Mouse (Mus musculus): Measurements from ENCODE around the gene Samd3. TPM values are rescaled to one million over a fixed set of nuclear protein-coding genes. Genes with fewer than 3 reads are reported as not detected.
A peak's percentile ranks its signal among the peaks of the same experiment; 100 is the strongest.

Samd3 gene
- polyA plus RNA-seq (2014; fragmentation: Nextera tagmentation; extraction: Ambion mirVana) = 0.12 TPM in 1 of 2 replicates, not detected in the other

DNA sequence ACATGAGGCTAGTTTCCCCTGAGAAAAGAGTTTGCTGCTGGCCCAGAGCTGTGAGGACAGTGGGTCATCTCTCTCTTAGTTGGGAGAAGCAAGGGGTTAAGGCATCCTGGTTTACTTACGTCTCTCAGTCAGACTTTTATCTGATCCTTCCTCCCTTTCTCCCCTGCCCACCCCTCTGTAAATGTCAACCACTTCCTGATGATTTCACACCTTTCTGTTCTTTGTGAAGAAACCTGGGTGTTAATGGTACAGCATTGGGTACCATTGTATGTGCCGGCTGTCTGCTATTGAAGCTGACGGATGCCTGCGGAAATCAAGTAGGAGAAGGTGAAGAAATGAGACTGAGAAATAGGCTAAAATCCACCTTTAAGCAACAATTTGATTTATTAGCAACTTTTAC is at the start of gene Samd3:
Samd3 (plus strand) TSS at position 220 of the 400 bp plus-strand sequence.
- H3K27ac ChIP-seq (replicated peaks; ENCODE audit: low read depth, low read length) = no peak within 1 kb of the TSS
- ATAC-seq (ENCODE audit: low read depth) = no peak
- WGBS = 75% methylated on average over 4 of the region's 4 CpGs
- no peaks in the 10 kb centered on the region for H3K36me3 ChIP-seq (ENCODE audit: control insufficient read depth, insufficient read depth, low read length)
- H3K4me2 ChIP-seq (ENCODE audit: low read depth, low read length) = no peak within 1 kb of the TSS
- no peaks in the 10 kb centered on the region for H3K4me1 ChIP-seq (ENCODE audit: control insufficient read depth, insufficient read depth, low read length)
- no peak within 1 kb of the TSS for H3K9ac ChIP-seq (ENCODE audit: low read depth, low read length)
- no peak for DNase-seq (ENCODE audit: low spot score)
- no peaks in the 10 kb centered on the region for H3K9me3 ChIP-seq (ENCODE audit: control insufficient read depth, low read length)
- H3K27me3 ChIP-seq (replicated peaks; ENCODE audit: control insufficient read depth, insufficient read depth, low read length) = no peaks in the 10 kb centered on the region
- H3K4me3 ChIP-seq (ENCODE audit: low read depth, low read length) = no peak within 1 kb of the TSS

DNA sequence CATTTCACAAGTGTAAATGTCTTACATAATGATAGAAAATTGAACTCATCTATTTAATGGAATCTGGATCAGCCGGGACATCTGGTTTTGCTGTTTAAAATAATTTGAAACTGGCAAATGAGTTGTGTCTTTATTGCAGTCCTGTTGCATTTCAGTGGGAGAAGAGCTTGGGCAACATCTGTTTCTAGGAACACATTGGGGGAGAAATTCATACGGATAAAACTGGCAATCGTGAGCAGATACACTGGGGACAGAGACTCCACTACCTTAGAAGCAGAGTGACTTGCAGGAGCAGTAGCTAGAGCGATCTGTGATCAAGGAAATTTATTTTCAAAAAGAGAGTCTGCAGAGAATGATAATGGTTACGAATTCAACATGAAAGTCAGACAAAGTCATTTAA is 44.2 kb upstream of the Samd3 start:
- no peaks in the 10 kb centered on the region for H3K36me3 ChIP-seq (ENCODE audit: control insufficient read depth, insufficient read depth, low read length)
- H3K27ac ChIP-seq (replicated peaks; ENCODE audit: low read depth, low read length) = no peak overlapping the region
- DNase-seq (ENCODE audit: low spot score) (peak; percentile 19), ATAC-seq (ENCODE audit: low read depth) (no peak)
- no peaks in the 10 kb centered on the region for H3K27me3 ChIP-seq (replicated peaks; ENCODE audit: control insufficient read depth, insufficient read depth, low read length)
- no peaks in the 10 kb centered on the region for H3K9me3 ChIP-seq (ENCODE audit: control insufficient read depth, low read length)
- H3K9ac ChIP-seq (ENCODE audit: low read depth, low read length) = no peak overlapping the region
- no peak overlapping the region for H3K4me2 ChIP-seq (ENCODE audit: low read depth, low read length)
- no peak overlapping the region for H3K4me3 ChIP-seq (ENCODE audit: low read depth, low read length)
- no peaks in the 10 kb centered on the region for H3K4me1 ChIP-seq (ENCODE audit: control insufficient read depth, insufficient read depth, low read length)
- 48% methylated on average over 5 of the region's 5 CpGs for WGBS

DNA sequence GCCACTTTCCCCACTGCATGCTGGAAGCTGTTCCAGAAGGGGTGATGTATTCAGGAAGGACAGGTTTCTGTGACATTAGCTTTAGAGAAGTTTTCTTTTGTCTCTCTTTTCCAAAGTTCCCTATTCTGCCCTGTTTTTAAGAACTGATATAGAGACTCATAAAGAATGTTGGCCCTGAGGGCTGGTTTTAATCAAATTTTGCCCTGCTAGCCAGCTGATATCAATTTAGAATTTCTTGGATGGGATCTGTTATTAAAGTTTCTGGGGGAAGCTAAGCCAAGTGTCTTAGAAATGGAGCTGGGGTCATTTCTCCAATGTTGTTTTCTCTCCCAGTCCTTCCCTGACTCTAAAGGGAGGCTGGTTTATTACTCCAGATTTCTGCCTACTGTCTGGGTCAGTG is 38.7 kb upstream of the Samd3 start:
- no peak overlapping the region for H3K9ac ChIP-seq (ENCODE audit: low read depth, low read length)
- ATAC-seq (ENCODE audit: low read depth) (no peak), DNase-seq (ENCODE audit: low spot score) (peak; percentile 45)
- no peaks in the 10 kb centered on the region for H3K4me1 ChIP-seq (ENCODE audit: control insufficient read depth, insufficient read depth, low read length)
- H3K4me2 ChIP-seq (ENCODE audit: low read depth, low read length) = no peak overlapping the region
- no peaks in the 10 kb centered on the region for H3K36me3 ChIP-seq (ENCODE audit: control insufficient read depth, insufficient read depth, low read length)
- H3K27me3 ChIP-seq (replicated peaks; ENCODE audit: control insufficient read depth, insufficient read depth, low read length) = no peaks in the 10 kb centered on the region
- H3K4me3 ChIP-seq (ENCODE audit: low read depth, low read length) = no peak overlapping the region
- no peaks in the 10 kb centered on the region for H3K9me3 ChIP-seq (ENCODE audit: control insufficient read depth, low read length)
- peak overlapping the region; percentile 48 for H3K27ac ChIP-seq (replicated peaks; ENCODE audit: low read depth, low read length)

- Histone ChIP-seq H3K36me3 (ENCODE audit: control insufficient read depth, insufficient read depth, low read length) (no peaks in the 10 kb centered on the region), H3K9me3 (ENCODE audit: control insufficient read depth, low read length) (no peaks in the 10 kb centered on the region), H3K27me3 (replicated peaks; ENCODE audit: control insufficient read depth, insufficient read depth, low read length) (no peaks in the 10 kb centered on the region), H3K4me2 (ENCODE audit: low read depth, low read length) (no peak overlapping the region), H3K27ac (replicated peaks; ENCODE audit: low read depth, low read length) (no peak overlapping the region), H3K9ac (ENCODE audit: low read depth, low read length) (no peak overlapping the region), H3K4me3 (ENCODE audit: low read depth, low read length) (no peak overlapping the region), H3K4me1 (ENCODE audit: control insufficient read depth, insufficient read depth, low read length) (no peaks in the 10 kb centered on the region)
- 81% methylated on average over 1 of the region's 1 CpGs for WGBS
- no peak for ATAC-seq (ENCODE audit: low read depth)
- no peak for DNase-seq (ENCODE audit: low spot score)
Observed at GRCm38 (mm10) chr10:26194892-26195291, 34.6 kb upstream of the Samd3 start.

DNA sequence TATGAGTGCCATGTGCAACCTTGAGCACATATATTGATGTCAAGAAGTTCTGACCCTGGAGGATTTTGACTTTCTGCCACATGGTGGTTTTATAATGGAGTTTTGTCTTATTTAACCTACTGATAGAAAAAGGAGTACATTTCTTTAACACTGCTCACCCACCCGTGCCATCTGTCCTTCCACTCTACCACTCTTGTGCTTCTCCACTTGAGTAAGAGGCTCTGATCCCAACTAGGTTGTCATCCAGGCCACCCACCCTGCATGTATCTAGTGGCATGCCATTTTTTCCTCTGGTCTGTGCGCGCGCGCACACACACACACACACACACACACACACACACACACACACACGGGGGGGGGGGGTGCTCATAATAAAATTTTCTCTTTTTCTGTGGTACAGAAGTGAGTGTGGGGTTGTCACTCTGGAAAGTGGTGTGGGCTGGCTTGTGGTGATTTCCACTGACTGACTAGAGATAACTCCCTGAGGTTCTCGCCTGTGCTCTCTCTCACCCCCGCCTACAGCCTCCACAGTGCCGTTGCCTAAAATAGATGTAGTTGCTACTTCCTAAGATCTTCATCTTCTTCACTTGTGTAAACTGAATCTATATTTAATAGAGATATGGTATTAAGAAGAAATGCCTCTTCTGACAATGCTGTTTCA is 26.7 kb upstream of the Samd3 start:
- Histone ChIP-seq H3K4me1 (ENCODE audit: control insufficient read depth, insufficient read depth, low read length) (no peaks in the 10 kb centered on the region), H3K9me3 (ENCODE audit: control insufficient read depth, low read length) (no peaks in the 10 kb centered on the region), H3K4me2 (ENCODE audit: low read depth, low read length) (no peak overlapping the region), H3K9ac (ENCODE audit: low read depth, low read length) (no peak overlapping the region), H3K27ac (replicated peaks; ENCODE audit: low read depth, low read length) (no peak overlapping the region), H3K4me3 (ENCODE audit: low read depth, low read length) (no peak overlapping the region), H3K27me3 (replicated peaks; ENCODE audit: control insufficient read depth, insufficient read depth, low read length) (no peaks in the 10 kb centered on the region), H3K36me3 (ENCODE audit: control insufficient read depth, insufficient read depth, low read length) (no peaks in the 10 kb centered on the region)
- no peak for DNase-seq (ENCODE audit: low spot score)
- no peak for ATAC-seq (ENCODE audit: low read depth)
- WGBS = 90% methylated on average over 9 of the region's 9 CpGs

- Histone ChIP-seq H3K4me3 (ENCODE audit: low read depth, low read length) (no peak overlapping the region), H3K27ac (replicated peaks; ENCODE audit: low read depth, low read length) (no peak overlapping the region), H3K36me3 (ENCODE audit: control insufficient read depth, insufficient read depth, low read length) (no peaks in the 10 kb centered on the region), H3K4me2 (ENCODE audit: low read depth, low read length) (no peak overlapping the region), H3K9me3 (ENCODE audit: control insufficient read depth, low read length) (no peaks in the 10 kb centered on the region), H3K4me1 (ENCODE audit: control insufficient read depth, insufficient read depth, low read length) (no peaks in the 10 kb centered on the region), H3K9ac (ENCODE audit: low read depth, low read length) (no peak overlapping the region), H3K27me3 (replicated peaks; ENCODE audit: control insufficient read depth, insufficient read depth, low read length) (no peaks in the 10 kb centered on the region)
- no peak for ATAC-seq (ENCODE audit: low read depth)
- no peak for DNase-seq (ENCODE audit: low spot score)
- 81% methylated on average over 4 of the region's 4 CpGs for WGBS
Observed at GRCm38 (mm10) chr10:26220729-26221128, 8.8 kb upstream of the Samd3 start.

- no peak for DNase-seq (ENCODE audit: low spot score)
- Histone ChIP-seq H3K4me2 (ENCODE audit: low read depth, low read length) (no peak overlapping the region), H3K4me3 (ENCODE audit: low read depth, low read length) (no peak overlapping the region), H3K9me3 (ENCODE audit: control insufficient read depth, low read length) (no peaks in the 10 kb centered on the region), H3K36me3 (ENCODE audit: control insufficient read depth, insufficient read depth, low read length) (no peaks in the 10 kb centered on the region), H3K4me1 (ENCODE audit: control insufficient read depth, insufficient read depth, low read length) (no peaks in the 10 kb centered on the region), H3K27ac (replicated peaks; ENCODE audit: low read depth, low read length) (no peak overlapping the region), H3K27me3 (replicated peaks; ENCODE audit: control insufficient read depth, insufficient read depth, low read length) (no peaks in the 10 kb centered on the region), H3K9ac (ENCODE audit: low read depth, low read length) (no peak overlapping the region)
- no peak for ATAC-seq (ENCODE audit: low read depth)
- 66% methylated on average over 5 of the region's 5 CpGs for WGBS
Observed at GRCm38 (mm10) chr10:26226241-26226640, 3.3 kb upstream of the Samd3 start.

- no peak for DNase-seq (ENCODE audit: low spot score)
- Histone ChIP-seq H3K4me1 (ENCODE audit: control insufficient read depth, insufficient read depth, low read length) (no peaks in the 10 kb centered on the region), H3K36me3 (ENCODE audit: control insufficient read depth, insufficient read depth, low read length) (no peaks in the 10 kb centered on the region), H3K4me3 (ENCODE audit: low read depth, low read length) (no peak overlapping the region), H3K27me3 (replicated peaks; ENCODE audit: control insufficient read depth, insufficient read depth, low read length) (no peaks in the 10 kb centered on the region), H3K4me2 (ENCODE audit: low read depth, low read length) (no peak overlapping the region), H3K27ac (replicated peaks; ENCODE audit: low read depth, low read length) (no peak overlapping the region), H3K9me3 (ENCODE audit: control insufficient read depth, low read length) (no peaks in the 10 kb centered on the region), H3K9ac (ENCODE audit: low read depth, low read length) (no peak overlapping the region)
- 47% methylated on average over 2 of the region's 2 CpGs for WGBS
- ATAC-seq (ENCODE audit: low read depth) = no peak
Observed at GRCm38 (mm10) chr10:26226734-26227133, 2.8 kb upstream of the Samd3 start.

GRCm38 (mm10) chr10:26228187-26228586 is 1.3 kb upstream of the Samd3 start:
- ATAC-seq (ENCODE audit: low read depth) = no peak
- no peaks in the 10 kb centered on the region for H3K27me3 ChIP-seq (replicated peaks; ENCODE audit: control insufficient read depth, insufficient read depth, low read length)
- no peak overlapping the region for H3K27ac ChIP-seq (replicated peaks; ENCODE audit: low read depth, low read length)
- no peak overlapping the region for H3K4me3 ChIP-seq (ENCODE audit: low read depth, low read length)
- H3K4me1 ChIP-seq (ENCODE audit: control insufficient read depth, insufficient read depth, low read length) = no peaks in the 10 kb centered on the region
- no peaks in the 10 kb centered on the region for H3K9me3 ChIP-seq (ENCODE audit: control insufficient read depth, low read length)
- no peak overlapping the region for H3K9ac ChIP-seq (ENCODE audit: low read depth, low read length)
- no peak overlapping the region for H3K4me2 ChIP-seq (ENCODE audit: low read depth, low read length)
- DNase-seq (ENCODE audit: low spot score) = no peak
- H3K36me3 ChIP-seq (ENCODE audit: control insufficient read depth, insufficient read depth, low read length) = no peaks in the 10 kb centered on the region
